Mouse (Mus musculus): ENCODE data around the gene Sorbs1.

Sorbs1 gene

DNA sequence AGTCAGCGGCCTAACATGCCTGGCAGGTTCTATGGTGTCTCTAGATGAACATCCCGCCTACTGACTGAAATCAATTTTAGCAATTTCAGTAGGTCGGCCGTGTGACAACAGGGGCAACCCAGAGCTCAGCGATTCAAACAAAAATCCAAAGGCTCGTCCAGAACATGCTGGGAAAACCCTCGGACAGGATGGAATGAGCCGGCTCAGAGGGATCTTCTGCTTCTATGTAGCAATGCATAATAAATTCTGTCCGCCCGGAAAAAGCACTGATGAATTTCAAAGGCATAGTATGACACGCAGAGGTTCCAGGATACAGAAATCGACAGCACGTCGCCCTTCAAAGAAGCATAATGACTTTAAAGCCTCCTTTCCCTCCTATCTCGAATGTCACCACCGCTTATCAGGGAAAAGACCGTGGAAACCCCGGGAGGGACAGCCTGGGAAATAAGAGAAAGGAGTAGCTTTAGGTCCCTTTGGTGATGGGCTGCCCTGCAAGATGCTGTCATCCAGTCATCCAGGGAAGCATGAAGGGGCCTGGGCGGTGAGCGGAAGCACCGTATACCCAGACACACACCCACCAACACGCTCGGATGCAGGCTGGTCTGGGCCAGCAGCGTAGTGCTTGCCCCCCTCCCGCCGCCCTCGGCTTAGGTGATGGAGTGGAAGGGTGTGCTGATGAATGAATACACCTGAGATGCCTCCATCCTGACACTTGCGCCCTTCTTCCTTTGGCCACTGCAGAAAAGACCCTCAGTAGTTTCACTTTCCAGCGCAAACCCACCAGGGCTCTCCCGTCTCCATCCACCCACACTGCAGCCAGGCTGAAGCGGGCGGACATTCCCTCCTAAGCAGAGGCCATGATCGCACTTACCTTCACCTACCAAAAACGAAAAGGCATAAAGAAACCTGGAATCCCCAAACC lies 818 bp downstream of the Sorbs1 start:
- DNase-seq (ENCODE audit: low spot score), result peak; percentile 54

DNA sequence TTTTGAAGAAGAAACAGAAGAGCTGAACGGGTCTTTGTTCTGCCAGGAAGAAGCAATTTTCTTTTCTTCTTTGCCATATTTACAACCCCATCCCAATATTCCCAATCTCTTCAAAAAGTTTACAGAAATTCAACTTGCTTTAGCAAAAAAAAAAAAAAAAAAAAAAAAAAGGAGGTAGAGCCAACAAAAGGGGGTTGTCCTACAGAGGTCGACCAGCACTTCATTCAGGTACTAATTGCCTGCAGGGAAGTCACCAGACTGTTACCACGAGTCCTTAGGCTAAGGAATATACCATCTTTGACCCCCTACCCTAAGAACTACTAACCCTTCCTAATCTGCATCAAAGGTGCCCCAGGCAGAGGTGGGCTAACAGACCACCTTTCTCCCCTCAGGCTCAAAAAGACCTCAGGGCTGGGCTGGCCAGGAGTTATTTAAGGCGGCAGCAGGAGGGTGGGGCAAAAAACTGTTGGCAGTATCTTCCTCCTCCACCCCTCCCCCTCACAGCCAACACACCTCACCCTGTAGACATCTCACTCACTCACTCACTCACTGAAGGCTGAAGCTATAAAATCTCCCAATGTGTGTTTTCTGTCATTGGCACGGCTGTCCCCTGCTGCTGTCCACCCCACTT lies 1.8 kb downstream of the Sorbs1 start:
- no peak for DNase-seq (ENCODE audit: low spot score)

DNA sequence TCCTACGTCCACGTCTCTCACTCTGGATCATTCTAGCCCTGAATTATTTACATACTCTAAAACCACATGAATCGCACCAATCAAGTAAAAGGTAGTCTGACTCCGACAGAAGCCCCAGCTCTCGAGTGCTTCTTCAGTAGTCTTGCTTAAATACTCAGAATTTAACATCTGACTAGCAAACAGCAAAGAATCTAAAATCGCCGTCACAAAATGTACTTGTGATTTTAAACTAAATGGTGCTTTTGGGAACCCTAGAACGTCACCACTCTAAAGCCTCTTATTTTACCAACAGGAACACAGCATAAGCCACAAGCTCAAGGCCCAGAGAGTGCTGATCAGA lies 2.5 kb downstream of the Sorbs1 start:
- no peak for DNase-seq (ENCODE audit: low spot score)

DNA sequence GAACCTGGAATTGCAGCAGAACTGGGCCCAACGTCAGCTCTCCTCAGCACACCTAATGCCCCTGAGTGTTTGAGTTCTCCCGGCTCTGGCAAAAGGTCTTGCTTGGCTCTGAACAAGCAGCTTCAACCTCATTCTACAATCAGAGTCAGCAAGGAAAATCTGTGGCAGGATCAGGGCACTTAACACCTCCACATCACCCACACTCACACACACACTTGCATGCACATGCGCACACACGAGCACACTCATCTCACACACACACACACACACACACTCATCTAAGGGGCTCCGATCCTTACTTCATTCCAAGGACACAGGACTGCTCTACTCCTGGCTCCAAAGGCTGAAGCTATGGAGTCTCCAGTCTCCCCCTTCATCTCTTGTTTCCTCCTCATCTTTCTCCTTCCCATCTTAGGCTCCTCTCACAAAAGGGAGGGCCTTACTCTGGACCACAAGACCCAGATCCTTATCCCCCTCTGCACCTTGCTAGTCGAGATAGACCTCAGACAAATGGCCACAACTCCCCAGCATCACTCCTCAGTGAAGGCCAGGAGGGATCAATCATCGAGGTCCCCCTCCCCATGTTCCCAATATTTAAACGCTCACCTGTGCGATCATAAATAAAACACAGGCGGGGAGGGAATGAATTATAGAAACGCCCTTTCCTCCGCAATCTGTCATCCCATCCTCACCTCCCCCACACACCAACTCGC lies 3.0 kb downstream of the Sorbs1 start:
- no peak for DNase-seq (ENCODE audit: low spot score)

DNA sequence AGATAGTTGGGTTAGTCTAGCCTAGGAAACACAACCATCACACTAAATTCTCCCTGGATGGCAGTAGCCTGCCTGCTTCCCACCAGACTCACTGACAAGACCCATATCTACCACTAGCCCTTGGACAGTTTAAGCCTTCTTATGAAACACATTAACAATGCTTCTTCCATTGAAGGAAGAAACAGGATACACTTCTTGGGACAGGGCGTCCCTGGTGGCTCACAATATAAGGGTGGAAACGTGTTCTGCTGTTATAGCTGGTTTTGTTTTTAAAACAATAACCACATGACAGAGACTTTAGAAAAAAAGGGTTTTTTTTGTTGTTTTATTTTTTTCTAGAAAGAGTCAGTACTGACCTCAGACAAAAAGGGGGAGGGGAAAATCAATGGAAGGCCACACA lies 4.3 kb downstream of the Sorbs1 start:
- no peak for DNase-seq (ENCODE audit: low spot score)

DNA sequence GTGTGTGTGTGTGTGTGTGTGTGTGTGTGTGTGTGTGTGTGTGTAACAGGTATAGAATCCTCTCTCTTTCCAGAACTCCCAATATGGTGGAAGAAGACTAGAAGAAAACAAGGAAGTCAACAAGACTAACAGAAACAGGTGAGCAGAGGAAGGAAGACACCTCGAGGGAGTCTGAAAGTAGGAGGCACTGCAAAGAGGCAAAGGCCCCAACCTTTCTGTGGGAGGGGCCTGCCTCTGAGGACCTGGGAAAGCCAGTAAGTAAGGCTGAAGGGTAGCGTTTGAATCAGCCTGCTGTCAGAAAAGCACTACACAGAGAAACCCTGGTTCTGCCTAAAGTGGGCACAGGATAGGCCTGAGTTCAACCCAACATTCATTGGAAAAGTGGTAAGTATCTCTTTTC lies 4.7 kb downstream of the Sorbs1 start:
- no peak for DNase-seq (ENCODE audit: low spot score)

DNA sequence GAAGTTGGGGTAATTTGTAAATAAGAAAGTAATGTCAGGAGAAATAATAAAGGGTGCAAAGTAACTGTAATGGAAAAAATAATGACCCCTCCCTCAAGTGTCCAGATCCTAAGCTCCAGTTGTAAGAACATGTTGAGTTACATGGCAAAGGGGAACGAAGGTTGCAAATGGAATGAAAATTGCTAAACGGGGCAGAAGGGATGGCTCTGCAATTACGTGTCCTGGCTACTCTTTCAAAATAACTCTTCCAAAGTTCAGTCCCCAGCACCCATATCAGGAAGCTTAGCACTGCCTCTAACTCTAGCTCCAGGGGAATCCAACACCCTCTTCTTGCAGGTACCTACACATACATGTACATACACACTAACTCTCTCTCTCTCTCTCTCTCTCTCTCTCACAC lies 6.6 kb downstream of the Sorbs1 start:
- no peak for DNase-seq (ENCODE audit: low spot score)

DNA sequence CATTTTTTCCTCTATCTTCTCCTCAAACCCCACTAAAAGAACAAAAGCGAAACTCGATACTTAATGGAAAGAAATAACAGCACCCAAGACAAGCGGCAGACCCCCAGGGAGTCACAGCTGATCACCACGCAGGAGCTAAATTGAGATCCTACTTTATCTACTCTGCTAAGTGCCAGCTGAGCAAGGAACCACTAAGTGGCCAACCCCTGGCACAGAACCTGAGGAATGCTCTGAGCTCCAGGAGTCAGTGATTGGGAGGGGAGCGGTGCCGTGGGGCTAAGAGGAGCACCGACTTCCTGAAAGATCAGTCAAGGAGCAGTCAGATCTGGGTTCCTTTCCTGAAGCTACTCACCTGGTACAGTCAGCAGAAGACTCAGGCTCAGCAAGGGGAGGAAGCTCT lies 9.2 kb downstream of the Sorbs1 start:
- DNase-seq (ENCODE audit: low spot score), result no peak

DNA sequence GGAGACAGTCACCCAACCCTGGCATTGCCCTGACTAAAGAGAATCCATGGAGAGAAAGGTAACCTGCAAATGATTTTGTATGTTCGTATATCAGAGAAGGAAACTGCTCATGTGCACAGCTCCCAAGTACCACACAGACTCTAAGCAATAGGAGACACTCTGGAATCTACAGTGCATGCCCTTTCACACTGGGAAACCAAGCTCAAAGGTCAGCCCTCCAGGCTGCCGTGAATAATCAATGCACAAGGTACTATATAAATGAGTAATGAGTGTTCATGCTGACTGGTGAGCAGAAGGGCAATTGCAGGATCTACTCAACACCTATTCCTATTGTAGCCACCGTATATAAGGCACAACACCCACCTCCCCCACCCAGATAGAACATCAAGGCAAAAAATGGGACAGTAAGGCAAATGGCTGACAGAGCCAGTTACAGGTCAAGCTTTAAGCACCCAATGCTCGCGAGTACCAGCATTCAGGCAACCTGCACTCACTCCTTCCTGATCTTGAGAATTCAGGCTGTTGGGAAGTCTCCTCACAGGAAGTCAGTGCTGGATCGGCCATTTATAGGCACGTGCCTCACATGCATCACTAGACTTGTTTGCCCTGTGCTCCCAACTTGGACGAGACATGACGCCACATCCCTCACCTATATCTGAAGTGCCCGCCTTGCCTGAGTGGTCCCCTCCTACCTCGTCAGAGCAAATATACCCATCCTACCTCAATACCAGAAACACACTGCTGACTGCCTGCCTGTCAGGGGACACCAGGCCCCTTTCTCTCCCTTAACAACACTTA lies 13.4 kb downstream of the Sorbs1 start:
- DNase-seq (ENCODE audit: low spot score), result no peak

DNA sequence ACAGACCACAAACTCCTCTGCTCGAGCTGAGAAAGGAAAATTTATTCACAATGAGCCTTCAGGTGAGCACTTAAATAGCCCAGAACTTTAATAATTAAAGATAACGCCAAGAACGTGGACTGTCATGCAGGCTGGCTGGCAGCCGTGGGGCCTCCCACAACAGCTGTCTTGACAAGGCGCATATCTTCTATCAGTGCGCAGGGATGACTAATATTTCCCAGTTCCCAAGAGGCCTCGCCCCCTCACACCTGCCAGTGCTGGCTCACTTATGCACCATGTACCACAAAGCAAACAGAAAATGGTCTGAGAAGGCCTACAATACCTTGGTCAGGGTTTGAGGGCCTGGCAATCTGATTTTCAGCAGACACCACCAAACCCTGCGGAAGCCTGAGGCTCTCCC lies 14.4 kb downstream of the Sorbs1 start:
- DNase-seq (ENCODE audit: low spot score), result no peak

DNA sequence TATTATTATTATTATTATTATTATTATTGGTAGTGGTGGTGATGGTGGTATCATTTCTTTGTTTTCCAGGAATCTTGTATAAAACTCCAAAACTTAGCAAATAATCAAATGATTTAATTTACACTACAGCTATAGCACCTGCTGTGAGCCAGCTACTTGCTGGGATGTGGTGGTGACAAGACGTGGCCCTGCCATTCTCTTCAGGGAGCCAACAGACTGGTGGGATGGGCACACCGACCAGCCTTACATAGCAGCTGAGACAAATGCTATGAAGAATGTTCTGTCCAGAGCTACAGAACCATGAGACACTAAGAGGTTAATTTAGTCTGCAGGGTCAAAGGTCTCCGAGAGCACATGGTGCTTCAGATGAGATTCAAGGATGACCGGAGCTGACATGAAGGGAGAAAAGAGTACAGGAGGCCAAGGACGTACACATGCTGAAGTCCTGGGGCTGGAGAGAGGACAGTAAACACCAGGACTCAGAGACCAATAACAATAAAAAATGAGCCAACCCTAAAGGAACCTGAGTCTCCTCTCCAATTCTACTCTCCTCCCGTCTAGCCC lies 15.3 kb downstream of the Sorbs1 start:
- DNase-seq (ENCODE audit: low spot score), result no peak

DNA sequence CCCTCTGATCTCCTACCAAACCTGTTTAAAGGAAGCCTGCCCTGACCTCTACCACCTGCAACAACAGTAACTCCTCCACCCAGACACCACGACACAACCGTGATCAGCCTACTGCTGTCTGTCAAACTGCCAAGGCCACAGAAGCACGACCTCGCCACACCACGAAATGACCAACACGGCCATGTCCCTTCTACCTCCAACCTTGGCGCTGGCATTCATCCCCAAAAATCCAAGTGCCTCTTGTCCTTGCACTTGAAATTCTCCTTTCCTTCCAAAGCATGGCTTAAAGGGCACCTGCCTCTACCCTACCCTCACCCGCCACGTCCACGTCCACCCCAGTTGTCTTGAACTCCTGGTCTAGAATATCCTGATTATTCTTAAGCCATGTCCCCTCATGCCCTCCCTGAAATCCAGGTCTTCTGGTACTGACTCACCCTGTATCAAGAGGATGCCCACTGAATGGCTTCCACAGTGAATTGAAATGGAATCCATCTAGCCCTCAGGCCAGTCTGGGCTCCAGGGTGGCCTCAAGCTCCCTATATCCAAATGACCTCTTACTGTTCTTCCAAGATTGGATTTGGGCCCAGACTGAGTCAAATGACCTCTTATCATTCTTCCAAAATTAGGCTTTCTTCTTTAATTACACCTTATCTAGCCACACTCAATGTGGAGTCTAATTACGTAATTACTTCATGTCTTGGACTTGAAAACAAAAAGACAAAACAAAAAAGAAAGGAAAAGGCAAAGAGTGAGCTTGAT lies 16.9 kb downstream of the Sorbs1 start:
- no peak for DNase-seq (ENCODE audit: low spot score)

DNA sequence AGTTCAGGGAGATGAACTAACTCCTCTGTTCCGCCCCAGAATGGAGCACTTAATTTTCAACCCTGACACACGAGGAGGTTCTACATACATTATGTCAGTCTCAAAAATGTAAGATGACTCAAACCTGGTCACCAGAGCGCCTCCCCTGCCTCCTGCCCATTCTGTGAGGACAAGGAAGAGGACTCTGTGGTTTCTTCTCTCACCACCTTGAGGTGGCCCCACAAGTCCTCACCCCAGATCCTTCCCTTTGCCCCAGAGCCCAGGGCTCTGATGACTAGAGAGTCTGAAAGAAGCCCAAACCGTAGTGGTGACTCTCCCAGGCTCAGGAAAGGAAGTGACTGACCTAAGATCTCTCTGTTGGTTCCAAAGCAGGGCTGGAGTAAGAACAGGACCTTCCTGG lies 17.5 kb downstream of the Sorbs1 start:
- no peak for DNase-seq (ENCODE audit: low spot score)

DNA sequence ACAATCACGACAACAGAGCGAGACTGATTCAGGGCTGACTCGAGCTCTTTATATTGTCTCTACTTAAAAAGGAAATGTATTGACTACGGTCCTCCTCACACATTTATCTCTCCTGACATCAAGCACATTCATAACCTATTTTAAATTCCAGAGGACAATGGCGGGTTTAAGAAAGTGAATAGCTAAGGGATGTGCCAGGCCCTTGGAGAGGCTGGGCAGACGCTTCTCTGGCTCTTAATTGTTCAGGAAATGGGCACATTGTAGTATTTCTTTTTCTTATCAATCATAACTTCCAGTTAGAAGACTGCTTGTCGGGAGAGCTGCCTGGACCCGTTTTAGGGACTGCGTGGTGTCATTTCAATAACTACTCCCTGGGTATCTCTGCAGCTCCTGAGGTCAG lies 20.7 kb downstream of the Sorbs1 start:
- no peak for DNase-seq (ENCODE audit: low spot score)

DNA sequence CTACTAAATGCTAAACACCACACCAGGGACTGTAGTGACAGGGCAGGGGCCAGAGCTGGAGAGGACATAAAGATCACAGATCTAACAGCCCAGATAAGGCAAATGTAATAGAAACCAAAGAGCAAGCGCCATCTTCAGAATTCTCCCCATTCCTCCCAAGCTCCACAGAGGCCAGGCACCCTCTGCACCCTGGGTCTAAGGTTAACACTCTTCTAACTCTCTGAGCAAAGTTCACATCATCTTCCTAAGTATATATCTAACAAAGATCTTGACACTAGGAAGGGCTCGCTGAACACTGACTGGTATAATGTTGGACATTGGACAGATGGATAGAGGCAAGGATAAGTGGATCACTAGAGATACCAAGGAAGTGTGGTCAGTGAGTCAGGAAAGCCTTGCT lies 22.1 kb downstream of the Sorbs1 start:
- no peak for DNase-seq (ENCODE audit: low spot score)

DNA sequence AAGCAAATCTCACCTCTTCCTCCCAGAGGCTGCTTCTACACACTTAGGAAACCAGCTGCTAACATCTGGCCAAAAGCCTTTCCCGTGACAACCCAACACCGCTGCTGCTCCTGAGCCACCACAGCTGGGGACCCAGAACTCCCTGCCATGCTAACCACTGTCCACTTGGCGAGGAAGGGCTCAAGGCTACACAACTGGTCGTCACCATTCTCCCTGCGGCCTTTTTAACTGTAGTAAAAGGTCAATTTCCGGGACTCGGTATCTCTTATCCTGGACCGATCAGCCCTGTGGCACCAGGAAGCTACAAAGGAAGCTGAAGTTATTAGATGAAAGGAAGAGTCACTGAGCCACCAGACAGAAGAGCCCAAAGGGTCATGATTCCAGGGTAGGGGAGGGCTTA lies 22.8 kb downstream of the Sorbs1 start:
- DNase-seq (ENCODE audit: low spot score), result no peak

DNA sequence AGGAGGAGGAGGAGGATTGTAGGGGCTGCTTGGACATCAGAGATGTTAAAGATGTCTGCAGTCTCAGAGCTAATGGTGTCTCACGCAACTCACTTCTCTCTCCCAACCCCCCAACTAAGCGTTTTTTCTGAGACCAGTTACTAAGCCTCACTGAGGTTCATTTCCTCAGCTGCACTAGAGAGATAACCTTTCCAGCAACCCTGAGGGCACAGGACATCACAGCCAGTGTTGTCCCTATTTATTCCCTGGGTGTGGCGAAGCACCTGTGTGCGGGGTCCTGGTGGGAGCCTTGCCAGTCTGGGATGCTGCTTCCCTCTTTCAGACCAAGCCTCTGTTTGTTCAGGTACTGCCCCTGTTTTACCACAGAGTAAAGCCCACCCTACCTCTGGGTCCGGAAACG lies 23.9 kb downstream of the Sorbs1 start:
- no peak for DNase-seq (ENCODE audit: low spot score)

DNA sequence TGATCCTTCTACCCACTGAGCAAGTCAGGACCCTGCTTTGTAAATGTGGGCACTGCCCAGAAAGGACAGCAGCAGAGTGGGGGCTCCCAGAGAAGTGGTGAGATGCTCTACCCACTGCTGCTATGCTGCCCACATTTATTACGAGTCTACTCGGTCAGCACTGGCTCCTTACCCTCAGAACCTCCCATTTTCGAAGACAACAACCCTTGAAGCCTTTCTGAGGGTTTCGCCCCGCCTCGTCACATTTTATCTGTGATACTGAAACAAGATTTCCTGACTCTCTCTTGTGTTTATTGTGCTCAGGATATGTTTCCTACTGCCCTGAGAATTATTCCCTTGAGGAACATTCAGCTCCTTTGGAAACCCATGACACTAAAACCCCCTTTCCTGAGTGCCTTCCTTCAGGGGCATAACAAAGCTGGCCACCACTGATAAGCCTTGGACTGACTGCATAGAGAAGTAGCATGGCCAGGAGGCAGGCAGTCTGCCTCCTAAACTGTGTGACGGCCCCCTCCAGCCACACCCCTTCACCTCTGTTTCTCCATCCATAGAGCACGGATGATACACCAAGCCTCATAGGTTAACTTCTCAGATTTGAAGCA lies 24.6 kb downstream of the Sorbs1 start:
- no peak for DNase-seq (ENCODE audit: low spot score)

DNA sequence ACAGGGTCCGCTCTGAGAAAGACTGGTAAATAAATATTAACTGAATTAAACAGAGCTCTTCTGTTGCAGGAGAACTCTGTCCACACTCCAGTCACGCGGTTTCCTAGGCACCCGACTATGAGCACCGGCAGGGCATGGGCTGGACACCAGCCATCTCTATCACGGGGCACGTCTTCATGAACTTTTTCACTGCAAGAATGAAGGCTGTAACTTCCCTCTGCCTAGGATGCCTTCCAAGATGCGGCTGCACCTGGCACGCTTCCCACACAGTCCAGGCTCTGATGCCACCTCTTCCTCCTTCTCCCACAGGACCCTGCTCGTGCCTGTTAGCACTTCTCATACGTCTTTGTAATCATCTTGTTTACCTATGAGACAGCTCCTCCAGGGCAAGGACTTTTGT lies 26.0 kb downstream of the Sorbs1 start:
- DNase-seq (ENCODE audit: low spot score), result no peak

DNA sequence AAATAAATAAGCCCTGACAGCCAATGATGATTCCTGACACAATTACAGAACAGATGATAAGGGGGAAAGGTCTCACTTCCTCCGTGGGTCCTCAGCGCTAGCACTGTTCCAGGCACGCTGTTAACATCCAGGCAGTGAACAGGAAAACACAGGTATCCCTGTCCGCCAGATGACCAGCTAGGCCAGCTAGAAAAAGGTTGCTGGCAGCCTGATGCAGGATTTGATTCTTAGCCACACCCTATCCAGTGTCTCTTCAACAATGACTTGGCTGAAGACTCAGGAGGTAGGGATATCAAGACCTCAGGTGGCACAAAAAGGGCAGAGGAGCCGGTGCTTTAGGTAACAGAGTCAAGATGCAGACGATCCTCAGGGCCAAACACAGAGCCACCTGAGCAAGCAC lies 32.5 kb downstream of the Sorbs1 start:
- no peak for DNase-seq (ENCODE audit: low spot score)

DNA sequence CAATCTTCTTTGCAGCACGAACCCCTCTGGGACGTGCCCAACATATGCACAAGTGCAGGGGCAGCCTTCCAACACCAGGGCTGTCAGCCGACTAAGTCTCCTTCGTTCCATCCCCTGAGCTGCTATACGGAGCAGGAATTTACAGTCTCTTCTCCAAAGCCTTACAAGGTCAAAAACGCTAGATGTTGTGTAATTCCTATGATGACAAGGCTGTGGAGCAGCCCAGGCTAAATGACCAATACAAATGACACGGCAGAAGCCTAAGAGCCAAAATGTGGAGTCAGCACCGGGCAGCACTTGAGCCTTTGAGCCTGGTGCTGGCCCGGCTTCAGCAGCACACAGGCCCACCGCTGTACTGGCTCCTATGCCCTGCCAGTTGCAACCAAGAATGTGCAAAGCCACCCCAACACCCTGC lies 35.4 kb downstream of the Sorbs1 start:
- no peak for DNase-seq (ENCODE audit: low spot score)

All from retina, embryonic 14.5 days (tissue).